Comparison of ENCODE assay signal across 12 mouse cellular contexts in genomic region chr2:145663899-145664298, GRCm38 (mm10). TPM values are rescaled to one million over a fixed set of nuclear protein-coding genes. Genes with fewer than 3 reads are reported as not detected.
"Had no signal": no experiment of that assay in that cellular context is flagged by ENCODE, and none has a peak within 500 bp of the region (broad histone marks: within the 10 kb centered on the region; RNA-seq: fewer than 3 reads in every experiment).

No protein-coding gene starts in this region.

- H3K4me1 ChIP-seq: hindbrain, embryonic 15.5 days; midbrain, embryonic 12.5 days; neural tube, embryonic 13.5 days had no signal

- DNase-seq: lung, adult 18-20 months; retina, postnatal 1 day; right cerebral cortex, postnatal 4 days; spleen, adult 18-20 months; thymus, adult 18-20 months; thymus, postnatal 14 days had no signal

- H3K9ac ChIP-seq: hindbrain, embryonic 15.5 days; midbrain, embryonic 12.5 days; neural tube, embryonic 13.5 days had no signal

- H3K4me2 ChIP-seq: hindbrain, embryonic 15.5 days; midbrain, embryonic 12.5 days; neural tube, embryonic 13.5 days had no signal

- H3K9me3 ChIP-seq: hindbrain, embryonic 15.5 days; midbrain, embryonic 12.5 days; neural tube, embryonic 13.5 days had no signal

- H3K4me3 ChIP-seq: hindbrain, embryonic 15.5 days; left cerebral cortex, adult 2 months; midbrain, embryonic 12.5 days; neural tube, embryonic 13.5 days had no signal

- H3K27me3 ChIP-seq: hindbrain, embryonic 15.5 days; midbrain, embryonic 12.5 days; neural tube, embryonic 13.5 days had no signal

- ATAC-seq: midbrain, embryonic 16.5 days had no signal

- H3K27ac ChIP-seq: hindbrain, embryonic 15.5 days; left cerebral cortex, adult 2 months; midbrain, embryonic 12.5 days; neural tube, embryonic 13.5 days had no signal

- H3K36me3 ChIP-seq: hindbrain, embryonic 15.5 days; midbrain, embryonic 12.5 days; neural tube, embryonic 13.5 days had no signal

RNA-seq across cellular contexts. Expression of gene Rin2, which starts 11.1 kb away (rescaled TPM):
- total RNA-seq: megakaryocyte-erythroid progenitor cell, adult 5-6 weeks had no signal
